Mouse (Mus musculus) kidney, adult 10 weeks (tissue): ENCODE measurements around the gene Cbx3. TPM values are rescaled to one million over a fixed set of nuclear protein-coding genes. Genes with fewer than 3 reads are reported as not detected.

Experiments
- polyA plus RNA-seq: library from polyadenylated mRNA; stranded (reverse); fragments of 350-450 nt; fragmentation: Illumina TruSeq; extraction: RNeasy Lipid Tissue Mini Kit (QIAGEN cat#74804); gene quantifications from one replicate; pipeline ENCODE4 v1.2.3, GENCODE M21; 2014; ENCODE audit warnings: low read depth, low replicate concordance

The Cbx3 gene
- 207 TPM for polyA plus RNA-seq

GRCm38 (mm10) chr6:51470311-51471178 is at the start of gene Cbx3:
TSS of gene Cbx3 (plus strand) at chr6:51470360.

GRCm38 (mm10) chr6:51432535-51433397 is 37.4 kb upstream of the Cbx3 start, which contains the start of gene Nfe2l3:
TSS of gene Nfe2l3 (plus strand) at chr6:51432670.

GRCm38 (mm10) chr6:51469715-51470310 is 347 bp upstream of the Cbx3 start, which contains the start of gene Hnrnpa2b1:
TSS of gene Hnrnpa2b1 (minus strand) at chr6:51469894.

GRCm38 (mm10) chr6:51523807-51524320 is 53.7 kb downstream of the Cbx3 start, which contains the start of gene Snx10:
TSS of gene Snx10 (plus strand) at chr6:51523901.

Other genes with a start within 250 kb of the Cbx3 start
- 3.2 TPM for gene Nfe2l3, start 37.7 kb upstream of the Cbx3 start, polyA plus RNA-seq
- gene Hnrnpa2b1, start 466 bp upstream of the Cbx3 start, polyA plus RNA-seq, result 1,668 TPM
- gene Snx10, start 53.5 kb downstream of the Cbx3 start, polyA plus RNA-seq, result 17.7 TPM